Mouse (Mus musculus) liver, embryonic 12.5 days (tissue): ENCODE measurements around the gene Sun1. TPM values are rescaled to one million over a fixed set of nuclear protein-coding genes. Genes with fewer than 3 reads are reported as not detected.

ENCODE experiments used
- ATAC-seq: fragments of 200-750 bp; cut with Nextera tagmentation; 2 replicates; pipeline ENCODE4 v1.8.0; 2017; ENCODE audit warnings: moderate number of reproducible peaks, mild to moderate bottlenecking, moderate library complexity
- H3K27ac ChIP-seq: fragments of 300-500 bp; sonication (generic); 2 replicates; pipeline ENCODE4 v1.5.1; 2016; ENCODE audit warnings: mild to moderate bottlenecking
- H3K27me3 ChIP-seq: fragments of 300-500 bp; sonication (generic); replicated peaks from 2 replicates; pipeline ENCODE4 v1.6.1; 2016; ENCODE audit warnings: mild to moderate bottlenecking, moderate library complexity
- H3K36me3 ChIP-seq: fragments of 300-500 bp; sonication (generic); 2 replicates; pipeline ENCODE4 v1.6.1; 2016; ENCODE audit warnings: mild to moderate bottlenecking, moderate library complexity
- H3K4me1 ChIP-seq: fragments of 300-500 bp; sonication (generic); 2 replicates; pipeline ENCODE4 v1.6.1; 2016
- H3K4me2 ChIP-seq: fragments of 300-500 bp; sonication (generic); 2 replicates; pipeline ENCODE4 v1.6.1; 2016; ENCODE audit warnings: mild to moderate bottlenecking, moderate library complexity
- H3K4me3 ChIP-seq: fragments of 300-500 bp; sonication (generic); 2 replicates; pipeline ENCODE4 v1.5.1; 2016; ENCODE audit warnings: mild to moderate bottlenecking, moderate library complexity
- H3K9ac ChIP-seq: fragments of 300-500 bp; sonication (generic); 2 replicates; pipeline ENCODE4 v1.6.1; 2016; ENCODE audit warnings: mild to moderate bottlenecking, moderate library complexity
- H3K9me3 ChIP-seq: fragments of 300-500 bp; sonication (generic); replicated peaks from 2 replicates; pipeline ENCODE4 v1.6.1; 2016; ENCODE audit warnings: mild to moderate bottlenecking, moderate library complexity
- WGBS: fragments of 180-500 bp; shearing (Covaris S2); methylation state at CpG from one replicate; pipeline ENCODE4 v1.1.7; 2016; ENCODE audit not compliant: insufficient replicate concordance; 5-methylcytosine and 5-hydroxymethylcytosine counted together
- polyA plus RNA-seq: library from polyadenylated mRNA; unstranded; fragments of >200 nt; fragmentation: Nextera tagmentation; extraction: Ambion mirVana; gene quantifications from 2 replicates; pipeline ENCODE4 v1.2.1, GENCODE M21; 2016

The Sun1 gene
- polyA plus RNA-seq, 1 experiment from 2014 or later = 31.7 TPM

- Histone ChIP-seq H3K27ac (0 out of 2 replicates have a peak overlapping the region, but pooled peaks have one; percentile 97), H3K4me1 (peaks cover 82% of the 10 kb centered on the region), H3K9ac (peak overlapping the region; percentile 77; the same call in 1 of the 2 replicates), H3K4me2 (peak overlapping the region; percentile 99), H3K27me3 (no peaks in the 10 kb centered on the region), H3K4me3 (no peak overlapping the region), H3K36me3 (peaks cover 71% of the 10 kb centered on the region), H3K9me3 (no peaks in the 10 kb centered on the region)
- WGBS = 77% methylated on average over 6 of the region's 6 CpGs
- ATAC-seq = no peak
Observed at GRCm38 (mm10) chr5:139254938-139255337, 54.5 kb downstream of the Sun1 start.

GRCm38 (mm10) chr5:139255777-139256176 lies 55.3 kb downstream of the Sun1 start:
- Histone ChIP-seq H3K36me3 (peaks cover 71% of the 10 kb centered on the region), H3K4me2 (peak overlapping the region; percentile 99), H3K4me3 (no peak overlapping the region), H3K27ac (peak overlapping the region; percentile 39; the same call in 1 of the 2 replicates), H3K4me1 (peaks cover 89% of the 10 kb centered on the region), H3K27me3 (no peaks in the 10 kb centered on the region), H3K9ac (0 out of 2 replicates have a peak overlapping the region, but pooled peaks have one; percentile 20), H3K9me3 (no peaks in the 10 kb centered on the region)
- 80% methylated on average over 6 of the region's 6 CpGs for WGBS
- no peak for ATAC-seq

GRCm38 (mm10) chr5:139256211-139256765 lies 55.9 kb downstream of the Sun1 start:
- Histone ChIP-seq H3K9ac (peak overlapping the region; percentile 20; the same call in 1 of the 2 replicates), H3K4me3 (no peak overlapping the region), H3K9me3 (no peaks in the 10 kb centered on the region), H3K36me3 (peaks cover 75% of the 10 kb centered on the region), H3K27ac (peak overlapping the region; percentile 42), H3K27me3 (no peaks in the 10 kb centered on the region), H3K4me2 (no peak overlapping the region), H3K4me1 (peaks cover 89% of the 10 kb centered on the region)
- WGBS = 76% methylated on average over 3 of the region's 3 CpGs
- no peak for ATAC-seq

DNA sequence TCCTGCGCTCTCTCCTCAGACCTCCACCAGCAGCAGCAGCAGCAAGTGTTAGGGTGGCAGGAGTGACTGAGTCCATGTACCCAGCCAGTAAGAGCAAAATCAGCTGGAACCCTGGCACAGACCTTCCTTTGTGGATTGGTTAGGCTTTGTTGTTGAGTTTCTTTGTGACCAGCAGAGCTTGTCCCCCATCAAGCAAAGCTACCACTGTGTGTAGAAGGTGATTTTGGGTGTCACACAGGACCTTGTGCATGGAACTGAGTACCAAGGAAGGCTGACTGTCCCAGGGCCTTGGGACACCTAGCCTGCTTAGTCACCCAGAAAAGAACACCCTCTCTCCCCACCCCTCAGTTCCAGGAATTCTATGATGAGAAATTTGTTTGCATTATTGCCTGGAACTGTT lies 56.8 kb downstream of the Sun1 start:
- WGBS = 88% methylated on average over 1 of the region's 1 CpGs
- Histone ChIP-seq H3K4me1 (peaks cover 91% of the 10 kb centered on the region), H3K27me3 (no peaks in the 10 kb centered on the region), H3K4me2 (no peak overlapping the region), H3K9ac (peak overlapping the region; percentile 6; the same call in 1 of the 2 replicates), H3K9me3 (no peaks in the 10 kb centered on the region), H3K4me3 (no peak overlapping the region), H3K27ac (peak overlapping the region; percentile 33), H3K36me3 (peaks cover 85% of the 10 kb centered on the region)
- ATAC-seq = no peak

DNA sequence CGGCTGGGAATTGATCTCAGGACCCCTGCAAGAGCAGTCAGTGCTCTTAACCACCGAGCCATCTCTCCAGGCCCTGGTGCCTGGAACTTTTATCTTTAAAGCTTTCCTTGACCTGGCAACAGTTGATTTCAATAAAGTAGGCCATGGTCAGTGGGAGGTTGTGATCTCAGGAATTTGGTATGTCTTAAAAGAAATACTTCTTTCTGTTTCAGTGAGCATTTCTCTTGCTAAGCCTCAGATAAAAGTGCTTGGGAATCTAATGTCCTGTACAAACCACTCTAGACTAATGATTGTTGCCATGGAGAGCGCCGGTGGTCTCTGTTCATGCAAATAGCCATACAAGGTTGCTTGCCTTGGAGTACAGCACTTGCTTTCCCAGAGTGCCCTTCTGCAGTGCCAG lies 57.4 kb downstream of the Sun1 start:
- H3K4me1 ChIP-seq = peaks cover 91% of the 10 kb centered on the region
- no peak for ATAC-seq
- H3K4me3 ChIP-seq = no peak overlapping the region
- peaks cover 90% of the 10 kb centered on the region for H3K36me3 ChIP-seq
- H3K27ac ChIP-seq = peak overlapping the region; percentile 39; the same call in 1 of the 2 replicates
- H3K27me3 ChIP-seq = no peaks in the 10 kb centered on the region
- whole genome bisulfite sequencing = 74% methylated on average over 4 of the region's 4 CpGs
- no peaks in the 10 kb centered on the region for H3K9me3 ChIP-seq
- no peak overlapping the region for H3K9ac ChIP-seq
- H3K4me2 ChIP-seq = no peak overlapping the region

DNA sequence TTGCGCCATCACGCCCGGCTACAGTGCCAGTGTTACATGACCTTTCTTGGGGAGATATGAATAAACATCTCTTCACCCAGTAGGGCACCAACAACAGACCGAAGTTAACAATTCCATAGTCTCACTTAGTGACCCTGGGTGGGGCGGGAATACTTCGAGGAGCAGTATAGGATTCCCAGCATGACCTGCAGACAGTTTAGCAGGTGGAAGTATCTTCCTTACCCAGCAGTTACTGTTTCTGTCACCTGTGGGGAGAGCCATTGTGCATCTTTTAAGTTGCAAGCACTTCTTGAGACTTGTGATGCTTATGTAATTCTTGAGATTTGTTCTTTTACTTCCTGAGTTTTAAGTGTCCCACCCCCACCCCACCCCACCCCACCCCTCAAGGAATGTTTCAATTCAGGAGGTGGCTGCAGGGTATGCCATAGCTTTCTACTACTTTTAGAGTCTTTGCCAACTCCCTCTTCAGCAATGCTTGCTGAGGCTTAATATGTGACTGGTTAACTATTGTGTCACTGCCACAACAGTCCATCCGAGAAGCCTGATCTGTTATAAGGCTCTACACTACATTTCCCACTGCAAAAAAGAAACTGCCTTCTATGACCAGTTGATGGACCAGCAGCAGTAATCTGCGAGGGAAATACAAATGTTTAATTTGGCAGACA lies 58.1 kb downstream of the Sun1 start:
- Histone ChIP-seq H3K9ac (no peak overlapping the region), H3K9me3 (no peaks in the 10 kb centered on the region), H3K27me3 (no peaks in the 10 kb centered on the region), H3K27ac (no peak overlapping the region), H3K4me3 (no peak overlapping the region), H3K4me1 (peaks cover 84% of the 10 kb centered on the region), H3K36me3 (peaks cover 97% of the 10 kb centered on the region), H3K4me2 (no peak overlapping the region)
- no peak for ATAC-seq
- 90% methylated on average over 8 of the region's 8 CpGs for WGBS

DNA sequence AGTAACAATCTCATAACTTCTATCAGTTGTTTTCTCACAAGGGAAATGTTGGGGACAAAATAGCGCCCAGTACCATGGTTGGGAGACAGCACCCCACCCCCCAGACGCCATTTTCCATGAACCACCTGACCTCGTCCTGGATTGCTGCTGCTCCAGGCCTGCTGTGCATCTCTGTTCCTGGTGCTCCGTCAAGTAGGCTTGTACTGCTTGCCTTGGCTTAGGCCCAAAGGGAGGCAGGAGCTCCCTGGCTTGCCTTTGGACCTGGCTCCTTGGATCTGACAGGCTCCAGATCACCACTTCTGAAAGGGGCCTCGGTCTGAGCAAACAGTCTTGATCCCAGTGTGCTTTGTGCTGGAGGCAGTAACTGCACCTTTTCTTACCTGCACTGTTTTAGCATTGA lies 59.4 kb downstream of the Sun1 start:
- Histone ChIP-seq H3K27me3 (no peaks in the 10 kb centered on the region), H3K9me3 (no peaks in the 10 kb centered on the region), H3K36me3 (peaks cover 99% of the 10 kb centered on the region), H3K4me2 (no peak overlapping the region), H3K4me1 (peaks cover 71% of the 10 kb centered on the region), H3K4me3 (no peak overlapping the region), H3K9ac (no peak overlapping the region), H3K27ac (no peak overlapping the region)
- WGBS = 80% methylated on average over 5 of the region's 5 CpGs
- ATAC-seq = no peak

DNA sequence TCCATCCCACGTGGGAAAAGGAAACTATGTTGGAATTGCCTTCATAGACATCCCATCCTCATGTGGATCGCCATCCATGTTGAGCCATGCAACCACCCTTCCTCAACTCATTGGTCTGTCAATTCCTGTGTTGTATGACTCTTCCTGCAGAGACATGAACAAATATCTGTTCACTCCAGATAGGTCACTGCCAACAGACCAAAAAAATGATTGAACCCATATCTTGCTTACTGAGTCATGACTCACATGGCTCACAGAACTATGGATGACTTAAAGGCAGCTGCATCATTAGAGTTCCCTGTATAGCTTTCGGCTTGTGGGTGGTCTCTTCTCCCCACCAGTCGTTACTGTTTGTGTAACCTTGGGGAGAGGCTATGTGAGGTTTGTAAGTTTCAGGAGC lies 61.0 kb downstream of the Sun1 start:
- no peaks in the 10 kb centered on the region for H3K27me3 ChIP-seq
- peaks cover 99% of the 10 kb centered on the region for H3K36me3 ChIP-seq
- WGBS = 84% methylated on average over 4 of the region's 4 CpGs
- no peaks in the 10 kb centered on the region for H3K9me3 ChIP-seq
- 0 out of 2 replicates have a peak overlapping the region, but pooled peaks have one; percentile 2 for H3K27ac ChIP-seq
- H3K4me1 ChIP-seq = peaks cover 55% of the 10 kb centered on the region
- no peak for ATAC-seq
- no peak overlapping the region for H3K4me2 ChIP-seq
- H3K4me3 ChIP-seq = no peak overlapping the region
- H3K9ac ChIP-seq = no peak overlapping the region

- no peaks in the 10 kb centered on the region for H3K27me3 ChIP-seq
- H3K9ac ChIP-seq = no peak overlapping the region
- ATAC-seq = no peak
- peaks cover 10% of the 10 kb centered on the region; the same call in 1 of the 2 replicates for H3K4me1 ChIP-seq
- no peak overlapping the region for H3K4me2 ChIP-seq
- 80% methylated on average over 4 of the region's 4 CpGs for WGBS
- peaks cover 75% of the 10 kb centered on the region for H3K36me3 ChIP-seq
- no peaks in the 10 kb centered on the region for H3K9me3 ChIP-seq
- no peak overlapping the region for H3K27ac ChIP-seq
- no peak overlapping the region for H3K4me3 ChIP-seq
Observed at GRCm38 (mm10) chr5:139267661-139268060, 67.2 kb downstream of the Sun1 start.

DNA sequence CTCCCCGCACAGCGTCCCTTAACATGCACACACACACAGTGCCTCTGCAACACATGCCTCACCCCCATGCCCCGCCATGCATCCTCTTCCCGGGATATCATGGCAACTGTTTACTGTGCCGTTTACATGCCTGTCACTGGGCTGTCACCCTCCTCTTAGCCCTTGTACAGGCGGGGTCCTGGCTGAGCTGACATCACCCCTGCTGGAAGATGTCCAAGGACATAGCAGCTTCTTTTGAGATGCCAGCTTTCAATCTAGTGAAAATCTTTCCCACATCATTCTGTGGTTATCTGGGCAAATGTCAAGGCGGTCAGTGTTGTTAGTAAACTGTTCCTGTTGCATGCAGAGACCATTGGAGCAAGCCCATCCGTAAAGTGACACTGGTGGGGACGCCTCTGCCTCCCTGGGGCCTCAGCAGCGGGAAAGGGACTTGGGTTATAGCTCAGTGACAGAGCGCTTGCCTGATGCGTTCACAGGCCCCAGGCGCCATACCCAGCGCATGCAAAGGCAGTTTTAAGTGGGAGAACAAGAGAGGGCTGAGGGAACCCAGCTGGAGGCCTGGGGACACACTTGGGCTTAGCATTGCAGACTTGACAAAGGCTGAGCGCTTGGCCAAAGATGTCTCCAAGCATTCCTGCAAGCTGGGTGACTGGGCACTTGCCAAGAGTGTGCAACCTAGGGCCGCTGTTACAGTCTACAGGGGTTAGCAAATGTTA lies 70.5 kb downstream of the Sun1 start:
- H3K36me3 ChIP-seq = peaks cover 42% of the 10 kb centered on the region
- H3K9me3 ChIP-seq = no peaks in the 10 kb centered on the region
- WGBS = 81% methylated on average over 16 of the region's 16 CpGs
- ATAC-seq = no peak
- H3K27me3 ChIP-seq = no peaks in the 10 kb centered on the region
- no peak overlapping the region for H3K4me3 ChIP-seq
- H3K9ac ChIP-seq = no peak overlapping the region
- H3K27ac ChIP-seq = peak overlapping the region; percentile 4; the same call in 1 of the 2 replicates
- H3K4me1 ChIP-seq = peaks cover 14% of the 10 kb centered on the region; the same call in 1 of the 2 replicates
- no peak overlapping the region for H3K4me2 ChIP-seq

DNA sequence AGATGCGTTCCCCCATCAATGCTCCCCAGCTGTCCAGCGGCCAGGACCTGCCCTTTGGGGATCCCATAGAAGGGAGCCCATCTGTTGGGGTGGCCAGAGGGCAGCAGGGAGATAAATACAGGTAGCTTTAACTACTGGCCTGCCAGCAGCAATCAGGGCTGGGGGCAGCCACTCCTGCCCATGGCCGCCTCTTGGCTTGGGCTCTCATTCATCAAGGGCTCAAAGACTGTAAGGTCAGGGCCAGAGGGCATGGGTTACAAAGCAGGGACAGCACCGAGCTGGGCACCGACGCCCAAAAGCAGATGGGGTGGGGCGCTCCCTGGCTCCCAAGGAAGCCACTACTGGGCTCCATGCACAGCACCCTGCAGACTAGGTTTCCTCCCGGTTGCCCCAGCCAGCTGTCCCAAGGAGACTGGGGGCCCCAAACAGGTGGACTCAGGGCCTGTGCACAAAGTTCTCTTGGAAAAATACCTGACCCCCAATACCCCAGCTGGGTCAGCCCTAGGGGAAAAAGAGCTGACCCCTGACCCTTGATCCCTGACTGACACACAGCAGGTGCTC lies 71.6 kb downstream of the Sun1 start:
- H3K36me3 ChIP-seq = peaks cover 31% of the 10 kb centered on the region
- H3K27me3 ChIP-seq = no peaks in the 10 kb centered on the region
- 67% methylated on average over 8 of the region's 8 CpGs for WGBS
- H3K9me3 ChIP-seq = no peaks in the 10 kb centered on the region
- peak overlapping the region; percentile 27; the same call in 1 of the 2 replicates for H3K9ac ChIP-seq
- no peak for ATAC-seq
- no peak overlapping the region for H3K4me2 ChIP-seq
- no peak overlapping the region for H3K27ac ChIP-seq
- no peak overlapping the region for H3K4me3 ChIP-seq
- H3K4me1 ChIP-seq = peaks cover 14% of the 10 kb centered on the region; the same call in 1 of the 2 replicates

- Histone ChIP-seq H3K4me1 (peaks cover 8% of the 10 kb centered on the region; the same call in 1 of the 2 replicates), H3K9ac (no peak overlapping the region), H3K9me3 (no peaks in the 10 kb centered on the region), H3K36me3 (no peaks in the 10 kb centered on the region), H3K27ac (no peak overlapping the region), H3K4me2 (no peak overlapping the region), H3K27me3 (no peaks in the 10 kb centered on the region), H3K4me3 (no peak overlapping the region)
- ATAC-seq = no peak
- WGBS = 81% methylated on average over 8 of the region's 8 CpGs
Observed at GRCm38 (mm10) chr5:139277287-139277686, 76.8 kb downstream of the Sun1 start.
